Mouse (Mus musculus) hindbrain, embryonic 16.5 days (tissue): ENCODE data around the gene Jchain. TPM values are rescaled to one million over a fixed set of nuclear protein-coding genes. Genes with fewer than 3 reads are reported as not detected.

ENCODE experiments used
- ATAC-seq: fragments of 200-750 bp; cut with Nextera tagmentation; 2 replicates; pipeline ENCODE4 v1.8.0; 2017; ENCODE audit warnings: moderate TSS enrichment, moderate library complexity
- H3K27ac ChIP-seq: fragments of 300-500 bp; sonication (generic); 2 replicates; pipeline ENCODE4 v1.5.1; 2014; ENCODE audit warnings: low read depth, mild to moderate bottlenecking, control low read depth, low read length, moderate library complexity
- H3K27me3 ChIP-seq: fragments of 300-500 bp; sonication (generic); replicated peaks from 2 replicates; pipeline ENCODE4 v1.6.1; 2014; ENCODE audit warnings: low read length; ENCODE audit not compliant: control insufficient read depth, insufficient read depth
- H3K36me3 ChIP-seq: fragments of 300-500 bp; sonication (generic); 2 replicates; pipeline ENCODE4 v1.6.1; 2014; ENCODE audit warnings: mild to moderate bottlenecking, low read length, moderate library complexity, mixed read lengths; ENCODE audit not compliant: control insufficient read depth, insufficient read depth
- H3K4me1 ChIP-seq: fragments of 300-500 bp; sonication (generic); 2 replicates; pipeline ENCODE4 v1.6.1; 2014; ENCODE audit warnings: low read depth, low read length; ENCODE audit not compliant: control insufficient read depth, insufficient read depth
- H3K4me2 ChIP-seq: fragments of 300-500 bp; sonication (generic); 2 replicates; pipeline ENCODE4 v1.6.1; 2014; ENCODE audit warnings: mild to moderate bottlenecking, low read length, control low read depth, moderate library complexity
- H3K4me3 ChIP-seq: fragments of 300-500 bp; sonication (generic); 2 replicates; pipeline ENCODE4 v1.5.1; 2014; ENCODE audit warnings: mild to moderate bottlenecking, low read length, control low read depth, moderate library complexity
- H3K9ac ChIP-seq: fragments of 300-500 bp; sonication (generic); 2 replicates; pipeline ENCODE4 v1.6.1; 2014; ENCODE audit warnings: low read depth, mild to moderate bottlenecking, control low read depth, low read length, moderate library complexity
- H3K9me3 ChIP-seq: fragments of 300-500 bp; sonication (generic); 2 replicates; pipeline ENCODE4 v1.6.1; 2014; ENCODE audit warnings: mild to moderate bottlenecking, low read length, moderate library complexity; ENCODE audit not compliant: control insufficient read depth
- WGBS: fragments of 180-500 bp; shearing (Covaris S2); extraction: QIAGEN DNeasy Blood & Tissue Kit; methylation state at CpG from one replicate; pipeline ENCODE4 v1.1.7; 2014; 5-methylcytosine and 5-hydroxymethylcytosine counted together
- polyA plus RNA-seq: library from polyadenylated mRNA; unstranded; fragments of >200 nt; fragmentation: Nextera tagmentation; extraction: Ambion mirVana; gene quantifications from 2 replicates; pipeline ENCODE4 v1.2.1, GENCODE M21; 2015

The Jchain gene
- polyA plus RNA-seq, 1 experiment from 2014 or later = 0.40 TPM

- Histone ChIP-seq H3K4me2 (no peak overlapping the region), H3K4me1 (no peaks in the 10 kb centered on the region), H3K4me3 (no peak overlapping the region), H3K36me3 (no peaks in the 10 kb centered on the region), H3K9ac (no peak overlapping the region), H3K27ac (no peak overlapping the region), H3K27me3 (no peaks in the 10 kb centered on the region), H3K9me3 (no peaks in the 10 kb centered on the region)
- no peak for ATAC-seq
Measured at GRCm38 (mm10) chr5:88540845-88541244, 13.2 kb upstream of the Jchain start.

GRCm38 (mm10) chr5:88534697-88535096 lies 7.0 kb upstream of the Jchain start:
- H3K9me3 ChIP-seq = no peaks in the 10 kb centered on the region
- ATAC-seq = no peak
- H3K36me3 ChIP-seq = no peaks in the 10 kb centered on the region
- no peak overlapping the region for H3K9ac ChIP-seq
- WGBS = 64% methylated on average over 3 of the region's 3 CpGs
- no peak overlapping the region for H3K4me3 ChIP-seq
- H3K27me3 ChIP-seq = no peaks in the 10 kb centered on the region
- no peak overlapping the region for H3K4me2 ChIP-seq
- H3K4me1 ChIP-seq = no peaks in the 10 kb centered on the region
- no peak overlapping the region for H3K27ac ChIP-seq

- WGBS = 48% methylated on average over 1 of the region's 1 CpGs
- no peak for ATAC-seq
- Histone ChIP-seq H3K9ac (no peak overlapping the region), H3K36me3 (no peaks in the 10 kb centered on the region), H3K4me3 (no peak overlapping the region), H3K27ac (no peak overlapping the region), H3K4me1 (no peaks in the 10 kb centered on the region), H3K4me2 (no peak overlapping the region), H3K9me3 (no peaks in the 10 kb centered on the region), H3K27me3 (no peaks in the 10 kb centered on the region)
Measured at GRCm38 (mm10) chr5:88530908-88531307, 3.2 kb upstream of the Jchain start.

GRCm38 (mm10) chr5:88519232-88519631 lies 8.5 kb downstream of the Jchain start:
- H3K9me3 ChIP-seq = no peaks in the 10 kb centered on the region
- WGBS = 4% methylated on average over 2 of the region's 2 CpGs
- no peak overlapping the region for H3K4me3 ChIP-seq
- H3K27ac ChIP-seq = no peak overlapping the region
- ATAC-seq = no peak
- no peaks in the 10 kb centered on the region for H3K27me3 ChIP-seq
- H3K36me3 ChIP-seq = no peaks in the 10 kb centered on the region
- H3K4me1 ChIP-seq = no peaks in the 10 kb centered on the region
- H3K4me2 ChIP-seq = no peak overlapping the region
- H3K9ac ChIP-seq = no peak overlapping the region

GRCm38 (mm10) chr5:88508990-88509389 lies 18.7 kb downstream of the Jchain start:
- no peak for ATAC-seq
- Histone ChIP-seq H3K27me3 (no peaks in the 10 kb centered on the region), H3K4me2 (no peak overlapping the region), H3K27ac (no peak overlapping the region), H3K4me3 (no peak overlapping the region), H3K4me1 (no peaks in the 10 kb centered on the region), H3K9me3 (no peaks in the 10 kb centered on the region), H3K9ac (no peak overlapping the region), H3K36me3 (no peaks in the 10 kb centered on the region)
- WGBS = 85% methylated on average over 1 of the region's 1 CpGs

- 78% methylated on average over 1 of the region's 1 CpGs for WGBS
- no peak for ATAC-seq
- no peak overlapping the region for H3K4me2 ChIP-seq
- no peak overlapping the region for H3K9ac ChIP-seq
- no peaks in the 10 kb centered on the region for H3K4me1 ChIP-seq
- no peaks in the 10 kb centered on the region for H3K27me3 ChIP-seq
- no peak overlapping the region for H3K4me3 ChIP-seq
- no peak overlapping the region for H3K27ac ChIP-seq
- H3K36me3 ChIP-seq = no peaks in the 10 kb centered on the region
- H3K9me3 ChIP-seq = no peaks in the 10 kb centered on the region
Measured at GRCm38 (mm10) chr5:88508555-88508954, 19.1 kb downstream of the Jchain start.

GRCm38 (mm10) chr5:88499781-88500180 lies 27.9 kb downstream of the Jchain start:
- 93% methylated on average over 3 of the region's 3 CpGs for WGBS
- no peak overlapping the region for H3K9ac ChIP-seq
- no peaks in the 10 kb centered on the region for H3K4me1 ChIP-seq
- H3K36me3 ChIP-seq = no peaks in the 10 kb centered on the region
- H3K4me2 ChIP-seq = no peak overlapping the region
- no peak for ATAC-seq
- H3K9me3 ChIP-seq = no peaks in the 10 kb centered on the region; the same call in 1 of the 2 replicates
- no peak overlapping the region for H3K4me3 ChIP-seq
- H3K27me3 ChIP-seq = no peaks in the 10 kb centered on the region
- no peak overlapping the region for H3K27ac ChIP-seq

GRCm38 (mm10) chr5:88491111-88491510 lies 36.6 kb downstream of the Jchain start:
- H3K4me3 ChIP-seq = no peak overlapping the region
- no peaks in the 10 kb centered on the region for H3K27me3 ChIP-seq
- no peak overlapping the region for H3K4me2 ChIP-seq
- H3K36me3 ChIP-seq = no peaks in the 10 kb centered on the region
- H3K4me1 ChIP-seq = no peaks in the 10 kb centered on the region
- no peak overlapping the region for H3K27ac ChIP-seq
- no peaks in the 10 kb centered on the region for H3K9me3 ChIP-seq
- WGBS = 52% methylated on average over 5 of the region's 5 CpGs
- no peak overlapping the region for H3K9ac ChIP-seq
- ATAC-seq = no peak

GRCm38 (mm10) chr5:88489004-88489403 lies 38.7 kb downstream of the Jchain start:
- Histone ChIP-seq H3K27me3 (no peaks in the 10 kb centered on the region), H3K9ac (no peak overlapping the region), H3K4me2 (no peak overlapping the region), H3K36me3 (no peaks in the 10 kb centered on the region), H3K27ac (no peak overlapping the region), H3K4me1 (no peaks in the 10 kb centered on the region), H3K9me3 (no peaks in the 10 kb centered on the region), H3K4me3 (no peak overlapping the region)
- WGBS = 78% methylated on average over 2 of the region's 2 CpGs
- ATAC-seq = no peak

- Histone ChIP-seq H3K9ac (no peak within 1 kb of the TSS), H3K4me1 (no peaks in the 10 kb centered on the region), H3K27ac (no peak within 1 kb of the TSS), H3K4me3 (no peak within 1 kb of the TSS), H3K36me3 (no peaks in the 10 kb centered on the region), H3K9me3 (no peaks in the 10 kb centered on the region), H3K27me3 (no peaks in the 10 kb centered on the region), H3K4me2 (no peak within 1 kb of the TSS)
- ATAC-seq = no peak
Measured at GRCm38 (mm10) chr5:88487675-88488074, 40.0 kb downstream of the Jchain start, which contains the start of gene Enam. TSS of gene Enam (plus strand) at chr5:88487975.
